Mouse (Mus musculus): ENCODE measurements around the gene Lrrc4. TPM values are rescaled to one million over a fixed set of nuclear protein-coding genes. Genes with fewer than 3 reads are reported as not detected.

Lrrc4 gene
- polyA plus RNA-seq, 1 experiment from 2014 or later: 0.56 TPM

DNA sequence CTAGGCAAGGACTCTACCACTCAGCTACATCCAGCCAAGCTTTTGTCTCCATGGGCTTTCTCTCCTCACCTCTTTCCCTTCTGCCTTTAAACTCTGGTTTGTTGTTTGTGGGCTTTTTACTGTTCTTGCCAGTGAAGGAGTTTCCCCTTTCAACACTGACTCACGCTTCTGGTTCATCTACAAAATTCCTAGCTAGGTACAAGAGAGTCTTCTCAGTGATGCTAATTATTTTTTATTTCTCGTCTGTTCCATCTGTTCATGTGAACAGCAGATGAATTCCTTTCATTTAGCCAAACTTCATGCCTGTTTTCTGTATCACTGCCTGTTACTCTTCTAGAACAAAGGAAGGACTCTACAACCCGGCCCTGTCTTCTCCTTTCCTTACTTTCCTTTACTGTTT is 215.6 kb downstream of the Lrrc4 start:
- Histone ChIP-seq H3K9me3 (ENCODE audit: control insufficient read depth, low read length) (no peaks in the 10 kb centered on the region), H3K36me3 (ENCODE audit: control insufficient read depth, insufficient read depth, low read length) (no peaks in the 10 kb centered on the region), H3K4me1 (replicated peaks; ENCODE audit: control insufficient read depth, insufficient read depth, low read length) (peaks cover 26% of the 10 kb centered on the region), H3K9ac (ENCODE audit: low read depth, low read length) (no peak overlapping the region), H3K4me2 (no peak overlapping the region), H3K4me3 (ENCODE audit: low read depth, low read length) (no peak overlapping the region), H3K27ac (ENCODE audit: low read depth, low read length) (no peak overlapping the region), H3K27me3 (replicated peaks; ENCODE audit: control insufficient read depth, insufficient read depth, low read length) (no peaks in the 10 kb centered on the region)
- WGBS: 74% methylated on average over 3 of the region's 3 CpGs
- DNase-seq (ENCODE audit: low spot score) (no peak), ATAC-seq (replicated peaks; ENCODE audit: low FRiP score) (no peak)

DNA sequence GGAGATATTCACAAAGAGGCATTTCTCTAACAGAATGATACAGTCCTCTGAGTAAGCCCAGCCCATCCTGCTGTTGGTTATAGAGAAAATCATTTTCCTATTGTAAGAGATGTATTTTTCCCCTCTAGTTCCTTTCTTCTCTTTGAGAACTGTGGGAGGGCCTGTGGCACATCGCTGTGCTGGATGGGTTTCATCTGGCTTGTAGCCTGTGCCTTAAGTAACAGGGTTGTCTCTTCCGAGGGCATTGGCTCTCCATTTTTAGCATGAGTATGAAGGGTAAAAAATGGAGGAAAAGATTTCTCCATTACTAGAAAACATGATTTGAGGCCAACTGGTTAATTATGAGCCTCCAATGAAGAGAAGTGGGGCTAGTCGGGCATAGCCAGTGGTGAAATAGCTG is 216.1 kb downstream of the Lrrc4 start:
- H3K4me3 ChIP-seq (ENCODE audit: low read depth, low read length): no peak overlapping the region
- H3K9ac ChIP-seq (ENCODE audit: low read depth, low read length): no peak overlapping the region
- no peak for ATAC-seq (replicated peaks; ENCODE audit: low FRiP score)
- 91% methylated on average over 3 of the region's 3 CpGs for WGBS
- no peak overlapping the region for H3K4me2 ChIP-seq
- no peaks in the 10 kb centered on the region for H3K9me3 ChIP-seq (ENCODE audit: control insufficient read depth, low read length)
- no peak overlapping the region for H3K27ac ChIP-seq (ENCODE audit: low read depth, low read length)
- H3K4me1 ChIP-seq (replicated peaks; ENCODE audit: control insufficient read depth, insufficient read depth, low read length): peaks cover 29% of the 10 kb centered on the region
- H3K36me3 ChIP-seq (ENCODE audit: control insufficient read depth, insufficient read depth, low read length): no peaks in the 10 kb centered on the region
- DNase-seq (ENCODE audit: low spot score): no peak
- no peaks in the 10 kb centered on the region for H3K27me3 ChIP-seq (replicated peaks; ENCODE audit: control insufficient read depth, insufficient read depth, low read length)

DNA sequence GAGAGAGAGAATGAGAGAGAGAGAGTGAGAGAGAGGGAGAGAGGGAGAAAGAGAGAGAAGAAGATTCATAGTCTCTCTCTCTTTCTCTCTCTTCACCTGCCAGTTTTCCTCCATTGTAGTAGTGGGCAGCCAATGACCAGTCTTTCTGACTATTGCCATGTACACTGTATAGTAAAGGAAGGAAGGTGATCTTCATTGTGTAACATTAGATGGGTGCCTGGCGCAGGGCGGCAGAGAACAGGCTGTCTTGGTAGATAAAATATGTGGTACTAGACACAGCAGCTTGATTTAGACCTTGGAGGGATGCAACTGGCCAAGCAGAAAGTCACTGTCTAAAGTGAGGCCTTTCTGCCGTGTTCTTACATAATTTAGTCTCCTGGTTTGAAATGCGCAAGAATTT is 216.7 kb downstream of the Lrrc4 start:
- peaks cover 29% of the 10 kb centered on the region for H3K4me1 ChIP-seq (replicated peaks; ENCODE audit: control insufficient read depth, insufficient read depth, low read length)
- H3K4me3 ChIP-seq (ENCODE audit: low read depth, low read length): no peak overlapping the region
- no peaks in the 10 kb centered on the region for H3K9me3 ChIP-seq (ENCODE audit: control insufficient read depth, low read length)
- DNase-seq (ENCODE audit: low spot score): no peak
- H3K4me2 ChIP-seq: no peak overlapping the region
- no peaks in the 10 kb centered on the region for H3K27me3 ChIP-seq (replicated peaks; ENCODE audit: control insufficient read depth, insufficient read depth, low read length)
- H3K9ac ChIP-seq (ENCODE audit: low read depth, low read length): no peak overlapping the region
- no peaks in the 10 kb centered on the region for H3K36me3 ChIP-seq (ENCODE audit: control insufficient read depth, insufficient read depth, low read length)
- H3K27ac ChIP-seq (ENCODE audit: low read depth, low read length): no peak overlapping the region
- 82% methylated on average over 4 of the region's 4 CpGs for WGBS
- ATAC-seq (replicated peaks; ENCODE audit: low FRiP score): no peak

DNA sequence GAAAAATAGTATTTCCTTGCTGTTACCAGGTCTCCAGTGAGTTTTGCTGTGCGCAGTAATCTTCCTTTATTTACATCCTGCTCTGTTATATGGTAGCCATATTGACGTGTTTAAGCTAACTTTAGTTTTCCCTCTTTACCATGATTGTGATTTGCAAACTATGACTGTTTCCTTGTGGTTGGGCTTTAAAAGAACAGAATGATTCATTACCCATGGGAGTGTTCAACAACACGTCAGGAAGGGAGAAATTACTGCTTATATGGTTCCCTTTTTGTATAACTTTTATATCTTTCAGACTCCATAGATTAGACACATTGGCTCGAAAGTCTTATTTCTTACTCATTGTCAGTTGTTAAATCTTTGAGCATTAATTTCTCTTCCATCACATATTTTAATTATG is 218.1 kb downstream of the Lrrc4 start:
- Histone ChIP-seq H3K27me3 (replicated peaks; ENCODE audit: control insufficient read depth, insufficient read depth, low read length) (no peaks in the 10 kb centered on the region), H3K4me2 (no peak overlapping the region), H3K4me3 (ENCODE audit: low read depth, low read length) (no peak overlapping the region), H3K36me3 (ENCODE audit: control insufficient read depth, insufficient read depth, low read length) (no peaks in the 10 kb centered on the region), H3K9ac (ENCODE audit: low read depth, low read length) (no peak overlapping the region), H3K9me3 (ENCODE audit: control insufficient read depth, low read length) (no peaks in the 10 kb centered on the region), H3K4me1 (replicated peaks; ENCODE audit: control insufficient read depth, insufficient read depth, low read length) (peaks cover 17% of the 10 kb centered on the region), H3K27ac (ENCODE audit: low read depth, low read length) (no peak overlapping the region)
- ATAC-seq (replicated peaks; ENCODE audit: low FRiP score) (no peak), DNase-seq (ENCODE audit: low spot score) (no peak)
- 81% methylated on average over 4 of the region's 4 CpGs for WGBS

Other genes with a start within 250 kb of the Lrrc4 start
- gene Lep, start 228.5 kb upstream of the Lrrc4 start, polyA plus RNA-seq (2014; fragmentation: Nextera tagmentation; extraction: Ambion mirVana): not detected in 2 replicates

Data from liver, embryonic 11.5 days (tissue).